Comparison of ENCODE assay signal across 14 mouse cellular contexts in genomic region chr5:121832376-121833155, GRCm38 (mm10). TPM values are rescaled to one million over a fixed set of nuclear protein-coding genes. Genes with fewer than 3 reads are reported as not detected.
DNase-seq lines count a peak whose midpoint lies in the region; ATAC-seq and TF ChIP-seq lines count a peak whose summit lies in the region.
"Had no signal": no experiment of that assay in that cellular context is flagged by ENCODE, and none has a peak within 500 bp of the region (broad histone marks: within the 10 kb centered on the region; RNA-seq: fewer than 3 reads in every experiment).

No protein-coding gene starts in this region.

- no peak overlapping the region for H3K4me3 ChIP-seq in heart, embryonic 11.5 days (ENCODE audit: low read depth, low read length)
- no peak overlapping the region for H3K4me3 ChIP-seq in limb, embryonic 15.5 days
- no peak overlapping the region for H3K4me3 ChIP-seq in limb, embryonic 10.5 days
- H3K4me3 ChIP-seq in bone marrow, adult 2 months (replicated peaks; ENCODE audit: control insufficient read depth, low read depth, low read length), result no peak overlapping the region
- H3K4me3 ChIP-seq in liver, embryonic 11.5 days (ENCODE audit: low read depth, low read length), result no peak overlapping the region
- H3K4me3 ChIP-seq: embryonic facial prominence, embryonic 15.5 days; forebrain, embryonic 15.5 days had no signal

- H3K27me3 ChIP-seq in heart, embryonic 11.5 days (ENCODE audit: control insufficient read depth, insufficient read depth, low read length), result peaks cover 6% of the 10 kb centered on the region; the same call in 1 of the 2 replicates
- peaks cover 22% of the 10 kb centered on the region for H3K27me3 ChIP-seq in limb, embryonic 15.5 days
- H3K27me3 ChIP-seq in limb, embryonic 10.5 days (ENCODE audit: low read depth, poor library complexity, severe bottlenecking), result peaks cover 51% of the 10 kb centered on the region
- H3K27me3 ChIP-seq in liver, embryonic 11.5 days (replicated peaks; ENCODE audit: control insufficient read depth, insufficient read depth, low read length), result no peaks in the 10 kb centered on the region
- H3K27me3 ChIP-seq: Patski had no signal

- peak overlapping the region; percentile 35 for H3K4me2 ChIP-seq in heart, embryonic 11.5 days
- H3K4me2 ChIP-seq in limb, embryonic 15.5 days, result 0 out of 2 replicates have a peak overlapping the region, but pooled peaks have one; percentile 10
- peak overlapping the region; percentile 39 for H3K4me2 ChIP-seq in liver, embryonic 11.5 days
- H3K4me2 ChIP-seq: forebrain, embryonic 15.5 days had no signal

- WGBS in heart, embryonic 11.5 days (ENCODE audit: insufficient replicate concordance), result 74% methylated on average over 6 of the region's 6 CpGs
- WGBS in limb, embryonic 15.5 days, result 69% methylated on average over 6 of the region's 6 CpGs
- WGBS in limb, embryonic 10.5 days, result 81% methylated on average over 6 of the region's 6 CpGs
- WGBS in bone marrow, adult 2 months, result 46% methylated on average over 6 of the region's 6 CpGs
- 78% methylated on average over 6 of the region's 6 CpGs for WGBS in liver, embryonic 11.5 days

- TF ChIP-seq POLR2A in bone marrow, adult 2 months (IDR thresholded peaks at IDR 0.05; ENCODE audit: borderline replicate concordance, control insufficient read depth, low read depth, low read length), result no peak

- no peak for TF ChIP-seq CTCF in bone marrow, adult 2 months (IDR thresholded peaks at IDR 0.05; ENCODE audit: control insufficient read depth, insufficient read depth, low read length)

- peaks cover 2% of the 10 kb centered on the region; the same call in 1 of the 2 replicates for H3K36me3 ChIP-seq in heart, embryonic 11.5 days (ENCODE audit: control insufficient read depth, insufficient read depth, low read length)
- H3K36me3 ChIP-seq in limb, embryonic 15.5 days, result peaks cover 12% of the 10 kb centered on the region; the same call in 1 of the 2 replicates
- peaks cover 11% of the 10 kb centered on the region for H3K36me3 ChIP-seq in limb, embryonic 10.5 days
- peaks cover 14% of the 10 kb centered on the region; the same call in 1 of the 2 replicates for H3K36me3 ChIP-seq in liver, embryonic 11.5 days (ENCODE audit: control insufficient read depth, insufficient read depth, low read length)
- H3K36me3 ChIP-seq: forebrain, embryonic 15.5 days had no signal

- ATAC-seq in heart, embryonic 11.5 days (replicated peaks; ENCODE audit: insufficient number of reproducible peaks, low FRiP score, low TSS enrichment), result no peak
- ATAC-seq in limb, embryonic 15.5 days (ENCODE audit: insufficient number of reproducible peaks, low FRiP score, low TSS enrichment, low read depth), result no peak
- ATAC-seq in liver, embryonic 11.5 days (replicated peaks; ENCODE audit: low FRiP score), result no peak
- ATAC-seq: forebrain, embryonic 15.5 days; Patski had no signal

- H3K27ac ChIP-seq in heart, embryonic 11.5 days (ENCODE audit: low read depth, low read length), result 0 out of 2 replicates have a peak overlapping the region, but pooled peaks have one; percentile 46
- no peak overlapping the region for H3K27ac ChIP-seq in limb, embryonic 15.5 days
- no peak overlapping the region for H3K27ac ChIP-seq in limb, embryonic 10.5 days
- peak overlapping the region; percentile 16; the same call in 1 of the 2 replicates for H3K27ac ChIP-seq in bone marrow, adult 2 months (ENCODE audit: control insufficient read depth, insufficient read depth, low read depth, low read length, poor library complexity)
- H3K27ac ChIP-seq in liver, embryonic 11.5 days (ENCODE audit: low read depth, low read length), result peak overlapping the region; percentile 62; the same call in 1 of the 2 replicates
- H3K27ac ChIP-seq: embryonic facial prominence, embryonic 15.5 days; forebrain, embryonic 15.5 days had no signal

- no peak for DNase-seq in heart, postnatal 14 days
- no peak for DNase-seq in limb, embryonic 10.5 days (ENCODE audit: low spot score)
- DNase-seq in liver, embryonic 11.5 days (ENCODE audit: low spot score), result no peak
- no peak for DNase-seq in embryo, embryonic 9.5 days (ENCODE audit: extremely low spot score)
- DNase-seq in layer of hippocampus, adult 9-11 months, result no peak
- DNase-seq: adrenal gland, postnatal 14 days; cerebellum, adult 9-11 months; right cerebral cortex, adult 18-20 months had no signal

- H3K9ac ChIP-seq in heart, embryonic 11.5 days (ENCODE audit: low read depth, low read length), result no peak overlapping the region
- H3K9ac ChIP-seq in limb, embryonic 15.5 days, result no peak overlapping the region
- H3K9ac ChIP-seq in liver, embryonic 11.5 days (ENCODE audit: low read depth, low read length), result no peak overlapping the region
- H3K9ac ChIP-seq: embryonic facial prominence, embryonic 15.5 days; forebrain, embryonic 15.5 days had no signal

- H3K9me3 ChIP-seq in heart, embryonic 11.5 days (replicated peaks; ENCODE audit: control insufficient read depth, low read length), result no peaks in the 10 kb centered on the region
- H3K9me3 ChIP-seq in limb, embryonic 15.5 days, result no peaks in the 10 kb centered on the region
- H3K9me3 ChIP-seq in limb, embryonic 10.5 days (replicated peaks), result no peaks in the 10 kb centered on the region
- no peaks in the 10 kb centered on the region for H3K9me3 ChIP-seq in liver, embryonic 11.5 days (ENCODE audit: control insufficient read depth, low read length)
- H3K9me3 ChIP-seq: embryonic facial prominence, embryonic 15.5 days; forebrain, embryonic 15.5 days had no signal

- peaks cover 46% of the 10 kb centered on the region for H3K4me1 ChIP-seq in heart, embryonic 11.5 days (ENCODE audit: control insufficient read depth, insufficient read depth, low read length)
- H3K4me1 ChIP-seq in limb, embryonic 15.5 days, result peaks cover 64% of the 10 kb centered on the region
- peaks cover 64% of the 10 kb centered on the region for H3K4me1 ChIP-seq in limb, embryonic 10.5 days
- H3K4me1 ChIP-seq in bone marrow, adult 2 months (ENCODE audit: control insufficient read depth, insufficient read depth, low read length), result peaks cover 8% of the 10 kb centered on the region
- H3K4me1 ChIP-seq in liver, embryonic 11.5 days (replicated peaks; ENCODE audit: control insufficient read depth, insufficient read depth, low read length), result peaks cover 41% of the 10 kb centered on the region

- intact Hi-C loops in heart, postnatal 14 days (cut with DNase I), result no loop called here

RNA-seq across cellular contexts. Expression of gene Sh2b3, which starts 4.9 kb away (rescaled TPM):
- 16.8 and 17.2 TPM in 2 replicates for polyA plus RNA-seq in heart, embryonic 11.5 days (2014; fragmentation: Nextera tagmentation; extraction: Ambion mirVana)
- total RNA-seq in heart, postnatal 14 days (2021), result 10 to 100 TPM; 31.8 to 33.6 TPM
- 13.1 and 14.8 TPM in 2 replicates for polyA plus RNA-seq in limb, embryonic 15.5 days (2015; fragmentation: Nextera tagmentation; extraction: Ambion mirVana)
- 10.9 and 11.2 TPM in 2 replicates for polyA plus RNA-seq in limb, embryonic 10.5 days (2016; fragmentation: Nextera tagmentation; extraction: Ambion mirVana)
- polyA plus RNA-seq in bone marrow, adult 2 months (2011; ENCODE audit: insufficient read depth, insufficient read length, low replicate concordance, missing spikeins), result 17.1 and 36.8 TPM in 2 replicates
- 14.7 and 15.7 TPM in 2 replicates for polyA plus RNA-seq in liver, embryonic 11.5 days (2014; fragmentation: Nextera tagmentation; extraction: Ambion mirVana)

RNA-seq across cellular contexts. Expression of gene Pheta1, which starts 16.2 kb away (rescaled TPM):
- 10.6 and 11.8 TPM in 2 replicates for polyA plus RNA-seq in heart, embryonic 11.5 days (2014; fragmentation: Nextera tagmentation; extraction: Ambion mirVana)
- total RNA-seq in heart, postnatal 14 days (2021), result 10 to 100 TPM; 13.2 to 13.6 TPM
- 28.0 and 29.0 TPM in 2 replicates for polyA plus RNA-seq in limb, embryonic 15.5 days (2015; fragmentation: Nextera tagmentation; extraction: Ambion mirVana)
- 60.2 and 67.0 TPM in 2 replicates for polyA plus RNA-seq in limb, embryonic 10.5 days (2016; fragmentation: Nextera tagmentation; extraction: Ambion mirVana)
- 2.6 and 6.7 TPM in 2 replicates for polyA plus RNA-seq in bone marrow, adult 2 months (2011; ENCODE audit: insufficient read depth, insufficient read length, low replicate concordance, missing spikeins)
- polyA plus RNA-seq in liver, embryonic 11.5 days (2014; fragmentation: Nextera tagmentation; extraction: Ambion mirVana), result 12.1 and 13.7 TPM in 2 replicates

Comparison
In these comparisons a context has a peak if more than half of its experiments do, and no peak if none do; other contexts are left out.
1. H3K27ac ChIP-seq: peak in heart, embryonic 11.5 days (single experiment), bone marrow, adult 2 months (single experiment) and liver, embryonic 11.5 days (single experiment); none in limb, embryonic 15.5 days (single experiment) and limb, embryonic 10.5 days (single experiment).
2. Peak in every context shown above with its lines, with median percentiles within 50 percentile points of each other: H3K4me2 ChIP-seq.